In the genomic region with DNA sequence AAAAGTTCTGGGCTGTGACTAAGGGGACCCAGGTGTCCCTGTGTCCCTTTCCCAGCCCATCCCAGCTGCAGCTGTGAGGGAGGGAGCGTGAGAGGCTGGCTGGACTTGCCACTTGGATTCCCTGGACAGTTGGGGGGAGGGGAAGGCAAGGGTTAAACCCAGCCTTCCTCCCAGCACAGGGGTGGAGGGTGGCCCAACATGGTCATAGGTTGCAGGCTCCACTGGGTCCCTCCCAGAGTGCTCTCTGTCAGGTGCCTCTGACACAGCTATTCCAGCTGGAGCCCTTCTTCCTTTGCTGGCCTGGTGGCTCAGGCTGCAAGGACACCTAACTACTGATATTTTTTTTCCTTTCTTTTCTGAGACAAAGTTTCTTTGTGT, we compare ENCODE assay signal across 13 mouse cellular contexts. TPM values are rescaled to one million over a fixed set of nuclear protein-coding genes. Genes with fewer than 3 reads are reported as not detected.
DNase-seq lines count a peak whose midpoint lies in the region; ATAC-seq lines count a peak whose summit lies in the region.
"Had no signal": no experiment of that assay in that cellular context is flagged by ENCODE, and none has a peak within 500 bp of the region (broad histone marks: within the 10 kb centered on the region; RNA-seq: fewer than 3 reads in every experiment).

No protein-coding gene starts in this region.

- no peaks in the 10 kb centered on the region for H3K9me3 ChIP-seq in heart, embryonic 12.5 days (replicated peaks)
- H3K9me3 ChIP-seq in heart, embryonic 14.5 days (ENCODE audit: control insufficient read depth, low read length): no peaks in the 10 kb centered on the region
- H3K9me3 ChIP-seq in liver, embryonic 13.5 days (replicated peaks): no peaks in the 10 kb centered on the region
- H3K9me3 ChIP-seq: hindbrain, embryonic 15.5 days; midbrain, embryonic 12.5 days had no signal

- peak overlapping the region; percentile 88 for H3K27ac ChIP-seq in heart, embryonic 12.5 days (ENCODE audit: poor library complexity, severe bottlenecking)
- peak overlapping the region; percentile 31 to 56; a peak in 3 of 4 replicates for H3K27ac ChIP-seq in heart, embryonic 14.5 days (replicated peaks in 1 of 2; ENCODE audit: control insufficient read depth in 1 of 2, insufficient read depth in 1 of 2, low read depth in 2 of 2, low read length in 2 of 2)
- H3K27ac ChIP-seq in liver, embryonic 13.5 days: peak overlapping the region; percentile 97
- H3K27ac ChIP-seq: hindbrain, embryonic 15.5 days; midbrain, embryonic 12.5 days had no signal

- DNase-seq in heart, adult 9 months (ENCODE audit: low spot score in 2 of 2): no peak
- DNase-seq in kidney, adult 8-10 months: peak; percentile 85 to 90
- peak; percentile 77 for DNase-seq in liver, embryonic 13.5 days
- DNase-seq in frontal cortex, postnatal 25 days (ENCODE audit: low spot score in 2 of 2): no peak
- DNase-seq in thymus, postnatal 36 days: no peak
- DNase-seq: cerebellum, postnatal 10 days; left cerebral cortex, postnatal 4 days had no signal

- no peaks in the 10 kb centered on the region for H3K36me3 ChIP-seq in heart, embryonic 12.5 days
- H3K36me3 ChIP-seq in heart, embryonic 14.5 days (ENCODE audit: control insufficient read depth, insufficient read depth, low read length): no peaks in the 10 kb centered on the region
- peaks cover 24% of the 10 kb centered on the region for H3K36me3 ChIP-seq in liver, embryonic 13.5 days
- H3K36me3 ChIP-seq: hindbrain, embryonic 15.5 days; midbrain, embryonic 12.5 days had no signal

- H3K4me3 ChIP-seq in heart, embryonic 12.5 days: no peak overlapping the region; the same call in 1 of the 2 replicates
- H3K4me3 ChIP-seq in heart, embryonic 14.5 days (ENCODE audit: control insufficient read depth in 1 of 2, insufficient read depth in 1 of 2, low read depth in 1 of 2, low read length in 2 of 2): no peak overlapping the region
- peak overlapping the region; percentile 68 for H3K4me3 ChIP-seq in liver, embryonic 13.5 days (replicated peaks)
- H3K4me3 ChIP-seq: hindbrain, embryonic 15.5 days; midbrain, embryonic 12.5 days had no signal

- H3K9ac ChIP-seq in heart, embryonic 12.5 days: no peak overlapping the region
- no peak overlapping the region for H3K9ac ChIP-seq in heart, embryonic 14.5 days (ENCODE audit: low read length)
- H3K9ac ChIP-seq in liver, embryonic 13.5 days: peak overlapping the region; percentile 92
- H3K9ac ChIP-seq: hindbrain, embryonic 15.5 days; midbrain, embryonic 12.5 days had no signal

- ATAC-seq in heart, embryonic 12.5 days (ENCODE audit: insufficient number of reproducible peaks, low FRiP score): peak; percentile 80
- ATAC-seq in heart, embryonic 14.5 days (ENCODE audit: insufficient number of reproducible peaks, insufficient read depth, low FRiP score, low read depth): no peak; the same call in 1 of the 2 replicates
- peak; percentile 77 for ATAC-seq in liver, embryonic 13.5 days (ENCODE audit: low read depth)
- no peak for ATAC-seq in activated CD4-positive, CD25-positive, alpha-beta regulatory T cell, adult 4 months

- peak overlapping the region; percentile 62 for H3K4me2 ChIP-seq in heart, embryonic 12.5 days
- 0 out of 2 replicates have a peak overlapping the region, but pooled peaks have one; percentile 48 for H3K4me2 ChIP-seq in heart, embryonic 14.5 days (ENCODE audit: low read length)
- peak overlapping the region; percentile 96 for H3K4me2 ChIP-seq in liver, embryonic 13.5 days
- H3K4me2 ChIP-seq: hindbrain, embryonic 15.5 days; midbrain, embryonic 12.5 days had no signal

- H3K27me3 ChIP-seq in heart, embryonic 12.5 days (replicated peaks): peaks cover 14% of the 10 kb centered on the region
- H3K27me3 ChIP-seq in heart, embryonic 14.5 days (ENCODE audit: control insufficient read depth, insufficient read depth, low read length): peaks cover 2% of the 10 kb centered on the region
- peaks cover 14% of the 10 kb centered on the region for H3K27me3 ChIP-seq in liver, embryonic 13.5 days

- H3K4me1 ChIP-seq in heart, embryonic 12.5 days (replicated peaks): peaks cover 54% of the 10 kb centered on the region
- H3K4me1 ChIP-seq in heart, embryonic 14.5 days (ENCODE audit: control insufficient read depth in 2 of 2, insufficient read depth in 2 of 2, low read length in 2 of 2): peaks cover 32 to 36% of the 10 kb centered on the region in 2 experiments
- H3K4me1 ChIP-seq in liver, embryonic 13.5 days (replicated peaks): peaks cover 100% of the 10 kb centered on the region
- H3K4me1 ChIP-seq: hindbrain, embryonic 15.5 days; midbrain, embryonic 12.5 days had no signal

- WGBS in heart, embryonic 12.5 days: 58% methylated on average over 1 of the region's 1 CpGs
- 56% methylated on average over 1 of the region's 1 CpGs for whole genome bisulfite sequencing in heart, embryonic 14.5 days
- 60% methylated on average over 1 of the region's 1 CpGs for WGBS in liver, embryonic 13.5 days (ENCODE audit: insufficient replicate concordance)

RNA-seq across cellular contexts. Expression of a gene that starts 8.5 kb away (rescaled TPM):
- 7.1 and 7.6 TPM in 2 replicates for polyA plus RNA-seq in heart, embryonic 12.5 days (2016; fragmentation: Nextera tagmentation; extraction: Ambion mirVana)
- 1.1 and 1.2 TPM in 2 replicates for polyA plus RNA-seq in heart, embryonic 14.5 days (2014; fragmentation: Nextera tagmentation; extraction: Ambion mirVana)
- 29.4 and 32.4 TPM in 2 replicates for polyA plus RNA-seq in liver, embryonic 13.5 days (2015; fragmentation: Nextera tagmentation; extraction: Ambion mirVana)
- not detected for polyA plus RNA-seq in activated CD4-positive, CD25-positive, alpha-beta regulatory T cell, adult 4 months (2017; shearing (Covaris generic))

RNA-seq across cellular contexts. Expression of a gene that starts 33.0 kb away (rescaled TPM):
- polyA plus RNA-seq in heart, embryonic 12.5 days (2016; fragmentation: Nextera tagmentation; extraction: Ambion mirVana): not detected in 2 replicates
- not detected in 2 replicates for polyA plus RNA-seq in heart, embryonic 14.5 days (2014; fragmentation: Nextera tagmentation; extraction: Ambion mirVana)
- polyA plus RNA-seq in liver, embryonic 13.5 days (2015; fragmentation: Nextera tagmentation; extraction: Ambion mirVana): not detected in 2 replicates
- polyA plus RNA-seq in activated CD4-positive, CD25-positive, alpha-beta regulatory T cell, adult 4 months (2017; shearing (Covaris generic)): under 1 TPM; 0.28 to 0.37 TPM
- polyA plus RNA-seq: hindbrain, embryonic 15.5 days; midbrain, embryonic 12.5 days; neural tube, embryonic 14.5 days had no signal

RNA-seq across cellular contexts. Expression of a gene that starts 35.5 kb away (rescaled TPM):
- polyA plus RNA-seq in heart, embryonic 12.5 days (2016; fragmentation: Nextera tagmentation; extraction: Ambion mirVana): 23.8 and 26.3 TPM in 2 replicates
- 14.5 and 15.9 TPM in 2 replicates for polyA plus RNA-seq in heart, embryonic 14.5 days (2014; fragmentation: Nextera tagmentation; extraction: Ambion mirVana)
- 2.7 and 2.8 TPM in 2 replicates for polyA plus RNA-seq in liver, embryonic 13.5 days (2015; fragmentation: Nextera tagmentation; extraction: Ambion mirVana)
- polyA plus RNA-seq in activated CD4-positive, CD25-positive, alpha-beta regulatory T cell, adult 4 months (2017; shearing (Covaris generic)): 10 to 100 TPM; 18.6 to 38.6 TPM

RNA-seq across cellular contexts. Expression of a gene that starts 53.5 kb away (rescaled TPM):
- polyA plus RNA-seq in heart, embryonic 12.5 days (2016; fragmentation: Nextera tagmentation; extraction: Ambion mirVana): 0.44 and 0.45 TPM in 2 replicates
- 0.22 TPM in 2 replicates for polyA plus RNA-seq in heart, embryonic 14.5 days (2014; fragmentation: Nextera tagmentation; extraction: Ambion mirVana)
- 0.35 and 0.39 TPM in 2 replicates for polyA plus RNA-seq in liver, embryonic 13.5 days (2015; fragmentation: Nextera tagmentation; extraction: Ambion mirVana)
- polyA plus RNA-seq in activated CD4-positive, CD25-positive, alpha-beta regulatory T cell, adult 4 months (2017; shearing (Covaris generic)): under 1 TPM in 1 of 2 experiments, not detected in 1; 0.33 TPM
- polyA plus RNA-seq: midbrain, embryonic 12.5 days had no signal

Comparison
In these comparisons a context has a peak if more than half of its experiments do, and no peak if none do; other contexts are left out.
1. ATAC-seq: peak in heart, embryonic 12.5 days (single experiment) and liver, embryonic 13.5 days (single experiment); none in heart, embryonic 14.5 days (single experiment) and activated CD4-positive, CD25-positive, alpha-beta regulatory T cell, adult 4 months (single experiment).
2. H3K27ac ChIP-seq: peak in every context shown above with its lines; median percentile 97 in liver, embryonic 13.5 days; 88 in heart, embryonic 12.5 days; 44 in heart, embryonic 14.5 days.
3. DNase-seq: peak in kidney, adult 8-10 months (2 of 2) and liver, embryonic 13.5 days (single experiment); none in heart, adult 9 months (0 of 2), frontal cortex, postnatal 25 days (0 of 2) and thymus, postnatal 36 days (0 of 2).
4. Peak in every context shown above with its lines, with median percentiles within 50 percentile points of each other: H3K4me2 ChIP-seq.